Mouse (Mus musculus) heart, adult 2 months (tissue): ENCODE measurements around the gene Tmem51.

Source experiments
- CTCF ChIP-seq: fragments of 200-600 bp; IDR thresholded peaks from 2 replicates; pipeline ENCODE4 v1.8.1; 2022; ENCODE audit warnings: antibody characterized with exemption, mild to moderate bottlenecking, moderate library complexity
- EP300 ChIP-seq: fragments of 200-500 bp; IDR thresholded peaks from 2 replicates; pipeline ENCODE4 v1.6.1; 2011; ENCODE audit warnings: low read depth, low read length, control low read depth; ENCODE audit not compliant: insufficient read depth
- POLR2A ChIP-seq: fragments of 200-500 bp; IDR thresholded peaks from 2 replicates; pipeline ENCODE4 v1.6.1; 2011; ENCODE audit warnings: mild to moderate bottlenecking, low read depth, low read length, control low read depth; ENCODE audit not compliant: insufficient read depth

- TF ChIP-seq EP300 (no peak), POLR2A (no peak), CTCF (no peak)
Measured at GRCm38 (mm10) chr4:142055600-142055999, 28.5 kb downstream of the Tmem51 start.
